Mouse (Mus musculus): ENCODE measurements around the gene Fam89b.

GRCm38 (mm10) chr19:5692913-5693396 lies 36.5 kb downstream of the Fam89b start:
- TF ChIP-seq HCFC1 (IDR thresholded peaks at IDR 0.05; ENCODE audit: borderline replicate concordance, insufficient read depth, low read length), result no peak
- TF ChIP-seq CHD2 (IDR thresholded peaks at IDR 0.05; ENCODE audit: low read depth, low read length), result no peak

Data from ES-E14 (cell line).